Mouse (Mus musculus): ENCODE measurements at regions not wholly inside any gene's neighbourhood (a gene's known extent, or its start where the extent isn't known, plus 50 kb on each side); places are given as distances from the start of the nearest gene placed in this dataset.

DNA sequence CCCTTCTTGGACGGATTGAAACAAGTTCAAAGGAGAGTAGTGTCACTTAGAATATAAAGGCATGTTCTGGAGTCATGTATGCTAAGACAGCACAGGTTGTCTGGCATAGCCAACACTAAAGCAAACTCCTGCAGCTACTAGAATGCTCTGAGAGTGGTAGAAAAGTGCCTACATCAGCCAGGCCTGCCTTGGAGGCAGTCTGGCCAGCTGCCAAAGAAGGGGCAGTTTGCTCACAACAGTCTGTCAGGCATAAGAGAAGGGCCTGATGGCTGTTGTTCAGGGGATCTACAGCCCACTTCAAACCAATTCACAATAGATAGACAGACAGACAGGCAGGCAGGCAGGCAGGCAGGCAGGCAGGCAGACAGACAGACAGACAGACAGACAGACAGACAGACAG is 136.5 kb upstream of the Dap start:
- H3K4me1 ChIP-seq, result peaks cover 10% of the 10 kb centered on the region
- no peaks in the 10 kb centered on the region for H3K36me3 ChIP-seq
- peak; percentile 48 for ATAC-seq (replicated peaks)
- no peak overlapping the region for H3K27ac ChIP-seq (replicated peaks)
- WGBS, result 68% methylated on average over 1 of the region's 1 CpGs
- no peaks in the 10 kb centered on the region for H3K9me3 ChIP-seq
- no peak overlapping the region for H3K4me2 ChIP-seq (replicated peaks)
- no peak overlapping the region for H3K9ac ChIP-seq (replicated peaks)
- no peak overlapping the region for H3K4me3 ChIP-seq
- no peaks in the 10 kb centered on the region for H3K27me3 ChIP-seq

- Histone ChIP-seq H3K4me2 (replicated peaks) (no peak overlapping the region), H3K9me3 (no peaks in the 10 kb centered on the region), H3K27me3 (no peaks in the 10 kb centered on the region), H3K4me3 (no peak overlapping the region), H3K27ac (replicated peaks) (no peak overlapping the region), H3K9ac (replicated peaks) (no peak overlapping the region), H3K4me1 (peaks cover 10% of the 10 kb centered on the region), H3K36me3 (no peaks in the 10 kb centered on the region)
- peak; percentile 85 for ATAC-seq (replicated peaks)
- WGBS, result 39% methylated on average over 5 of the region's 5 CpGs
Measured at GRCm38 (mm10) chr15:31091916-31092570, 132.1 kb upstream of the Dap start.

- 89% methylated on average over 7 of the region's 7 CpGs for WGBS
- Histone ChIP-seq H3K27me3 (no peaks in the 10 kb centered on the region), H3K4me3 (no peak overlapping the region), H3K36me3 (no peaks in the 10 kb centered on the region), H3K4me2 (replicated peaks) (no peak overlapping the region), H3K9me3 (no peaks in the 10 kb centered on the region), H3K27ac (replicated peaks) (no peak overlapping the region), H3K4me1 (peaks cover 12% of the 10 kb centered on the region), H3K9ac (replicated peaks) (no peak overlapping the region)
- ATAC-seq (replicated peaks), result no peak
Measured at GRCm38 (mm10) chr15:31096206-31096605, 127.9 kb upstream of the Dap start.

DNA sequence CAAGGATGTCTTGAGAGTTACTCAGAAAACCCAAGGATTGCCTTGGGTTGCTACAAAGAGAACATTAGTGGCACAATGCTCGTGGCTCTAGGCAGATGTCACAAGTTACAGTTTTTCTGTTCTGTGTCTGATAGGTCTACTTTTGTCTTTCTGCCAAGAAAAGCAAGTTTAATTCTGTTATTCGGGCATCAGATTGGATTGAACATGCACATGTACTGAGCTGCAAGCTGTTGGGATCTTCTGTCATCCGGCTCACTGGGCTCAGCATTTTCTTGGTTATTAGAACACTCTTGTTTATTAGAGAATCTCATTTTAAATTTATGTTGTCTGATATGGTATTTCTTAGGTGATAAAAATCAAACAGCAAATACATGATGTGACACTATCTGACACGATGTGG is 126.8 kb upstream of the Dap start:
- 0 out of 2 replicates have a peak, but pooled peaks cover 2% of the 10 kb centered on the region for H3K4me1 ChIP-seq
- no peak overlapping the region for H3K4me3 ChIP-seq
- peak overlapping the region; percentile 41; the same call in 1 of the 2 replicates for H3K27ac ChIP-seq (replicated peaks)
- no peaks in the 10 kb centered on the region for H3K9me3 ChIP-seq
- no peak for ATAC-seq (replicated peaks)
- 58% methylated on average over 4 of the region's 4 CpGs for WGBS
- H3K4me2 ChIP-seq (replicated peaks), result no peak overlapping the region
- H3K27me3 ChIP-seq, result no peaks in the 10 kb centered on the region
- no peaks in the 10 kb centered on the region for H3K36me3 ChIP-seq
- H3K9ac ChIP-seq (replicated peaks), result no peak overlapping the region

DNA sequence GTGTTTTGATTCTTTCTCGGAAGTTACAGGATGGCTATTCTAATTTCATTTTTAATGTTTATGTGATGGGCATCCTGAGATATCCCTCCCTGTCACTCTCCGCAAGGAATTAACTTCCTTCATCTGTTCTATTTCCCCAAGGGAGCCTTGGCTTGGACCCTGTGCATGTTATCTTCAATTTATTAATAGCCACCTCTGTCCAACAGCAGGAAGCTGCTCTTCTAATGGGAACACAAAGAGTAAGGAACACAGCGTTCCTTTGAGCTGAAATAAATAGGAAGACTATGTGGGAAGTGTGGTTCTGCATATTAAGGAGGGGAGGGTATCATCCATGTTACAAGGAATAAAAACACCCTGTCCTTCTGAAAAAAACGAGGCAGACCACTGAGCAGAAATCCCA is 119.4 kb upstream of the Dap start:
- Histone ChIP-seq H3K9me3 (no peaks in the 10 kb centered on the region), H3K27ac (replicated peaks) (no peak overlapping the region), H3K27me3 (no peaks in the 10 kb centered on the region), H3K4me1 (0 out of 2 replicates have a peak, but pooled peaks cover 3% of the 10 kb centered on the region), H3K36me3 (no peaks in the 10 kb centered on the region), H3K4me2 (replicated peaks) (no peak overlapping the region), H3K9ac (replicated peaks) (no peak overlapping the region), H3K4me3 (no peak overlapping the region)
- ATAC-seq (replicated peaks), result no peak
- 79% methylated on average over 4 of the region's 4 CpGs for WGBS

- Histone ChIP-seq H3K36me3 (no peaks in the 10 kb centered on the region), H3K4me3 (no peak overlapping the region), H3K4me1 (0 out of 2 replicates have a peak, but pooled peaks cover 3% of the 10 kb centered on the region), H3K4me2 (replicated peaks) (no peak overlapping the region), H3K27ac (replicated peaks) (no peak overlapping the region), H3K27me3 (no peaks in the 10 kb centered on the region), H3K9ac (replicated peaks) (no peak overlapping the region), H3K9me3 (no peaks in the 10 kb centered on the region)
- 70% methylated on average over 9 of the region's 9 CpGs for WGBS
- no peak for ATAC-seq (replicated peaks)
Measured at GRCm38 (mm10) chr15:31106907-31107306, 117.2 kb upstream of the Dap start.

- Histone ChIP-seq H3K9me3 (no peaks in the 10 kb centered on the region), H3K4me1 (no peaks in the 10 kb centered on the region), H3K27ac (replicated peaks) (no peak overlapping the region), H3K4me3 (no peak overlapping the region), H3K4me2 (replicated peaks) (no peak overlapping the region), H3K36me3 (no peaks in the 10 kb centered on the region), H3K9ac (replicated peaks) (no peak overlapping the region), H3K27me3 (no peaks in the 10 kb centered on the region)
- 77% methylated on average over 1 of the region's 1 CpGs for WGBS
- no peak for ATAC-seq (replicated peaks)
Measured at GRCm38 (mm10) chr15:31113216-31113615, 110.9 kb upstream of the Dap start.

DNA sequence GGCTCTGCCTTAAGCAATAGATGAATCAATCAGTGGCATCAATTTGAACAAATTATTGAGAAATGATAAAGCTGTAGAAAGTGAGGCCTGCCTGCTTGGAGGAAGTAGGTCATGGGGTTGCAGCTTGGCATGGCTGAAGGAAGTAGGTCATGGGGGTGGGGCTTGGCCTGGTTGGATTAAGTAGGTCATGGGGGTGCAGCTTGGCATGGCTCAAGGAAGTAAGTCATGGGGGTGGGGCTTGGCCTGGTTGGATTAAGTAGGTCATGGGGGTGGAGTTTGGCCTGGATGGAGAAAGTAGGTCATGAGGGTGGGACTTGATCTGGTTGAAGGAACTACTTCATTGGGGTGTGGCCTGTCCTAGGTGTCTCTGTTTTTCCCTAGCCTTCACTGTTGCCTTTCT is 106.8 kb upstream of the Dap start:
- Histone ChIP-seq H3K36me3 (no peaks in the 10 kb centered on the region), H3K4me1 (peaks cover 5% of the 10 kb centered on the region; the same call in 1 of the 2 replicates), H3K27ac (replicated peaks) (no peak overlapping the region), H3K27me3 (no peaks in the 10 kb centered on the region), H3K9me3 (no peaks in the 10 kb centered on the region), H3K9ac (replicated peaks) (no peak overlapping the region), H3K4me2 (replicated peaks) (no peak overlapping the region), H3K4me3 (no peak overlapping the region)
- ATAC-seq (replicated peaks), result no peak

GRCm38 (mm10) chr15:31120147-31120546 is 104.0 kb upstream of the Dap start:
- H3K4me2 ChIP-seq (replicated peaks), result no peak overlapping the region
- H3K27ac ChIP-seq (replicated peaks), result no peak overlapping the region
- ATAC-seq (replicated peaks), result no peak
- WGBS, result 45% methylated on average over 6 of the region's 6 CpGs
- peaks cover 5% of the 10 kb centered on the region; the same call in 1 of the 2 replicates for H3K4me1 ChIP-seq
- no peaks in the 10 kb centered on the region for H3K9me3 ChIP-seq
- no peaks in the 10 kb centered on the region for H3K27me3 ChIP-seq
- no peaks in the 10 kb centered on the region for H3K36me3 ChIP-seq
- no peak overlapping the region for H3K9ac ChIP-seq (replicated peaks)
- no peak overlapping the region for H3K4me3 ChIP-seq

DNA sequence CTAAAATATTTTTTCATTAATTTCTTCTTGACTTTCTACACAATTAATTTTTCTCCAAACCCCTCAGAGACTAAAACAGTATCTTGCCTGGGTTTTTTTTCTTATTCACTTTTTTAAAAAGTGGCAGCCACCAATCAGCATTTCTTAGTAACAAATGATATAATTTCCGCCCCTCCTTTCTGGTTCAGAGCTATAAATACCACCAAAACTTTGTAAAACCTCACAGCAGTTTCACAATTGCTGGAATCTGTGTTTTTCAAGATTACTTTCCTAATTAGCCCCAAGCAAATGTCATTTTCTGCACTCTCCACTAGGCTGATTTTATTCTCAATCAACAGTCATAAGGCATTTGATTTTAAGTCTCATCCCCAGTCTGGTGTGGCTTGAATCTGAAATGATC is 98.3 kb upstream of the Dap start:
- H3K4me1 ChIP-seq, result no peaks in the 10 kb centered on the region
- H3K9me3 ChIP-seq, result no peaks in the 10 kb centered on the region
- 97% methylated on average over 1 of the region's 1 CpGs for WGBS
- no peak for ATAC-seq (replicated peaks)
- no peak overlapping the region for H3K4me3 ChIP-seq
- H3K27me3 ChIP-seq, result no peaks in the 10 kb centered on the region
- H3K9ac ChIP-seq (replicated peaks), result no peak overlapping the region
- H3K4me2 ChIP-seq (replicated peaks), result no peak overlapping the region
- no peaks in the 10 kb centered on the region for H3K36me3 ChIP-seq
- H3K27ac ChIP-seq (replicated peaks), result no peak overlapping the region

DNA sequence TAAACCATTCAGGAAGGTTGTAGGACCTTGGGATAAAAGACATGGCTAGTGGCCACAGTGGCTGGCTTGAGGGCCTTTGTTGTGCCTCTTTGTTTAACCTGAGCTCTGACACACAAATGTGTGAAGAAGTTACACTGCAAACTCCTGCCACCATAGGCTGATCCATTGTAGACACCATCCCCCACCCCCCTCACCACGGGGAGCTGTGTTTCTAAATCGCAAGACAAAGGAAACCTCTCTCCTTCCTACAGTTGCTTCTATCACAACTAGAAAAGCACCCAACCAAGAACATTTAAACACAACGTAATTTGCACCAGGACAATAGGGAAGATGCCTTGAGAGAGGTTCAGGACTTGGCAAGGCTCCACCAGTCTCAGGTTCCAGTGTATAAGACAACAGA is 97.1 kb upstream of the Dap start:
- no peaks in the 10 kb centered on the region for H3K36me3 ChIP-seq
- H3K9me3 ChIP-seq, result no peaks in the 10 kb centered on the region
- ATAC-seq (replicated peaks), result no peak
- H3K4me2 ChIP-seq (replicated peaks), result no peak overlapping the region
- H3K9ac ChIP-seq (replicated peaks), result no peak overlapping the region
- H3K27ac ChIP-seq (replicated peaks), result no peak overlapping the region
- H3K4me3 ChIP-seq, result no peak overlapping the region
- 30% methylated on average over 3 of the region's 3 CpGs for WGBS
- no peaks in the 10 kb centered on the region for H3K27me3 ChIP-seq
- no peaks in the 10 kb centered on the region for H3K4me1 ChIP-seq

DNA sequence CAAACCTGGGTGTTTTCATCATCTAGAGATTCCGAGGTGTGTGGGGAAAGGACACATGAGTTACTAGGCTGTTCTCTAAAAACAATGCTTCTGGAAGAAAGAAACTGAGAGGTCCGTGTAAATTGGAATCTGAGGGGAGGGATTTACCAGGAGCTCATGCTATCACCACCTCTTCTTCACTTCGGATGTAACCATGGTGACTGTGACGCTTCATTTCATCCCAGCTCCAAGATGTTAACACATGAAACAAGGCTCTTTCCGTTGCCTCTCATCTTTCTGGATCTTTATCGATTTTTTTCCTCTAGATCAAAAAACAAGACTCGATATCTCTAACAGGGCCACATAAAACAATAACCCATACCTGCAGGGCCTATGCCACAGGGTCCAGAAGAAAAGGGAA is 89.2 kb upstream of the Dap start:
- Histone ChIP-seq H3K4me1 (no peaks in the 10 kb centered on the region), H3K4me2 (replicated peaks) (no peak overlapping the region), H3K9ac (replicated peaks) (no peak overlapping the region), H3K4me3 (no peak overlapping the region), H3K9me3 (no peaks in the 10 kb centered on the region), H3K27ac (replicated peaks) (no peak overlapping the region), H3K36me3 (no peaks in the 10 kb centered on the region), H3K27me3 (no peaks in the 10 kb centered on the region)
- no peak for ATAC-seq (replicated peaks)
- 52% methylated on average over 7 of the region's 7 CpGs for WGBS

GRCm38 (mm10) chr15:31138637-31139036 is 85.5 kb upstream of the Dap start:
- H3K27me3 ChIP-seq, result no peaks in the 10 kb centered on the region
- 93% methylated on average over 6 of the region's 6 CpGs for WGBS
- H3K4me2 ChIP-seq (replicated peaks), result no peak overlapping the region
- ATAC-seq (replicated peaks), result no peak
- no peaks in the 10 kb centered on the region for H3K36me3 ChIP-seq
- no peak overlapping the region for H3K27ac ChIP-seq (replicated peaks)
- no peak overlapping the region for H3K4me3 ChIP-seq
- no peaks in the 10 kb centered on the region for H3K9me3 ChIP-seq
- H3K9ac ChIP-seq (replicated peaks), result no peak overlapping the region
- H3K4me1 ChIP-seq, result peaks cover 5% of the 10 kb centered on the region; the same call in 1 of the 2 replicates

Data from forebrain, embryonic 15.5 days (tissue).